Mouse (Mus musculus): ENCODE results near the gene Gm21739.
"Not testable (repeated sequence)": the region's sequence is repeated elsewhere in the genome, so short reads cannot be mapped to it uniquely, and the experiment has no call there.

The Gm21739 gene

GRCm38 (mm10) chrY:44264344-44264743 lies at the start of gene Gm21739:
Gene Gm21739 (minus strand): TSS chrY:44264444.
- not testable (repeated sequence) for DNase-seq (ENCODE audit: low read depth, low spot score)

Measured in brain, adult 2 months (tissue).